Mouse (Mus musculus) myocyte (in vitro differentiated cells): ENCODE results near the gene Cfap100.

Experiments used
- CEBPB ChIP-seq: IDR thresholded peaks from 2 replicates; pipeline ENCODE4 v1.6.1; 2011; ENCODE audit warnings: mild to moderate bottlenecking, moderate library complexity; ENCODE audit not compliant: poor library complexity, insufficient read depth, severe bottlenecking
- E2F4 ChIP-seq: IDR thresholded peaks from one replicate; pipeline ENCODE4 v1.6.1; 2011; ENCODE audit warnings: mild to moderate bottlenecking, control low read depth, moderate library complexity; ENCODE audit not compliant: insufficient read depth
- MAX ChIP-seq: IDR thresholded peaks from one replicate; pipeline ENCODE4 v1.6.1; 2011; ENCODE audit warnings: low read depth, mild to moderate bottlenecking, control low read depth
- MYOD1 ChIP-seq, 3 experiments: IDR thresholded peaks; one replicate each; pipeline ENCODE4 v1.6.1; 2011; ENCODE audit warnings: control low read depth in 2 of 3, low read depth in 2 of 3, mild to moderate bottlenecking in 2 of 3, moderate library complexity in 1 of 3; ENCODE audit not compliant: insufficient read length in 2 of 3, control insufficient read depth in 1 of 3
- MYOG ChIP-seq, 3 experiments: IDR thresholded peaks; one replicate each; pipeline ENCODE4 v1.6.1; 2011; ENCODE audit warnings: control low read depth in 2 of 3, low read depth in 2 of 3, mild to moderate bottlenecking in 2 of 3; ENCODE audit not compliant: insufficient read length in 2 of 3, control insufficient read depth in 1 of 3, insufficient read depth in 1 of 3
- POLR2A ChIP-seq: IDR thresholded peaks from one replicate; pipeline ENCODE4 v1.6.1; 2011; ENCODE audit warnings: low read depth, mild to moderate bottlenecking, control low read depth, moderate library complexity; ENCODE audit not compliant: insufficient read length
- POLR2AphosphoS2 ChIP-seq: IDR thresholded peaks from one replicate; pipeline ENCODE4 v1.6.1; 2011; ENCODE audit warnings: low read depth, control low read depth; ENCODE audit not compliant: insufficient read length
- TCF12 ChIP-seq: IDR thresholded peaks from one replicate; pipeline ENCODE4 v1.6.1; 2011; ENCODE audit warnings: mild to moderate bottlenecking, control low read depth; ENCODE audit not compliant: poor library complexity, insufficient read depth, severe bottlenecking
- TCF3 ChIP-seq: IDR thresholded peaks from one replicate; pipeline ENCODE4 v1.6.1; 2011; ENCODE audit warnings: low read depth, control low read depth; ENCODE audit not compliant: insufficient read length
- USF1 ChIP-seq: IDR thresholded peaks from one replicate; pipeline ENCODE4 v1.6.1; 2011; ENCODE audit warnings: low read depth, mild to moderate bottlenecking, control low read depth, moderate library complexity

DNA sequence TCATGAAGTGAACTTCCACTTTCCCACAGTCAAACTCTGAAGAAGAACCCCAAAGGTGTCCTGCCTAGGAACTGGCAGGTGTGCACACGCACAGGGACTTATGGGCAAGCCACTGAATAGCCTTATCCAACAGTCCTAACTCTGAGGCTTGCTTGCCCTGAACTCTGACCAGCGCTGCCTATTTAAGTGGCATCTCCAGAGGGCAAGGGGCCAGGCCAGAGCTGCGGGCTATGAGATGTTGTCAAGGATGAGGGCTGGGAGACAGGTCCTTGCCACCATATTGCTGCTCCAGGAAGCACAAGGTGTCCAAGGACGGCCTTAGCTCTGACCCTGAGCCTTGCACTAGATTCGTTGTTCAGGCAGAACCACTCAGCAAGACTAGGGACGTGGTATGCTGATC is 40.4 kb upstream of the Cfap100 start:
- no peak for TF ChIP-seq POLR2A
- TF ChIP-seq MAX: no peak
- no peak for TF ChIP-seq E2F4
- TF ChIP-seq MYOG (IDR thresholded peaks at IDR 0.05; ENCODE audit: control insufficient read depth in 1 of 3, insufficient read depth in 1 of 3, insufficient read length in 2 of 3, low read depth in 2 of 3): no peak
- TF ChIP-seq USF1: no peak
- TF ChIP-seq TCF12: no peak
- no peak for TF ChIP-seq POLR2AphosphoS2
- TF ChIP-seq CEBPB: no peak
- TF ChIP-seq TCF3: no peak
- no peak for TF ChIP-seq MYOD1 (IDR thresholded peaks at IDR 0.05; ENCODE audit: control insufficient read depth in 1 of 3, insufficient read length in 2 of 3, low read depth in 2 of 3)
